Mouse (Mus musculus) kidney, adult 8-10 months (tissue): ENCODE data around the gene Cyp2t4.
A peak's percentile ranks its signal among the peaks of the same experiment; 100 is the strongest.

Experiments used
- DNase-seq, 2 experiments: peaks; one replicate each; pipeline ENCODE4 v3.0.0; 2022

The Cyp2t4 gene

DNA sequence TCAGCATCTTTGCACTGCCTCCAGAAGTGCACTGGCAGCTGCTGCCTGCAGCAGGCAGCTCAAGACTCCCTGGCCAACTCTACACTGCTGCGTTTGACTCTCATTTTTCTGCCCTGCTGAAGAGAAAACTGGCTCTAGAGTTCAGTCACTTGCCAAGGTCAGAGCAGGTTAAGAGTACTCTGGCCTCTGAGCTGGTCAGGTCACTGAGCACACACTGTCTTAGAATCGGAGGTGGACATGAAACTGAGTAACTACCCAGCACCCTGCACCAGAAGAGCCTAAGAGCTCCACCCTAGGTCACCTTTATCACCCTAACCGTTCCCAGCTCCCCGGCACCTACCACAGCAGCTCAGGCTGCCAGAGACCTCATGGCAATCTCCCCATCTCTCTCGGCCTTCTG, 32.5 kb downstream of the Cyp2t4 start:
- peak; percentile 21 to 43 for DNase-seq

DNA sequence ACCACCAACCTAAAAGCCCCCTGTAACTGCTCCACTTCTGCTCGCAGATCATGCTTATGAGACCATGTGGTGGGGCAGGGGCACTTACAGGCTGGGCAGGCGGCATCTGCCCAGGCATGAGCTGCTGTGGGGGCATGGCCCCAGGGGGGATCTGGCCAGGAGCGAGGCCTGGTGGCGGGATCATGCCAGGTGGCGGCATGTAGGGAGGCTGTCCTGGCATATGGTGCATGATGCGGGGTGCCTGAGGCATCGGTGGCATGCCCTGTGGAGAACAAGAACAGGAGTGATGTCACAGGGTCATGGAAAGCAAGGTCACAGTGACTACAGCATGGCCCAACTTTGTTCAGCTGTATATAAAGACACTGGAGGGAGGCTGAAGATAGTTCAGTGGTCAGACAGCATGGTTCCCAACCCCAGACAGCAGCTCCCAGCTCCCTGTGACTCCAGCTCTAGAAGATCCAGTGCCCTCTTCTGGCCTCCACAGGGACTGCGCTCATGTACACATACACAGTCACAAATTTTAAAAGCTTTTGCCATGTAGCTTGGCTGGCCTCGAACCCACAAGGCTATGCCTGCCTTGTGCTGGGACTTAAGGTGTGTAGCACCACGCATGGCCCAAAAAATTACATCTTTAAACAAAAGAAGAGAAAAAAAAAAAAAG, 35.9 kb downstream of the Cyp2t4 start:
- DNase-seq: no peak

DNA sequence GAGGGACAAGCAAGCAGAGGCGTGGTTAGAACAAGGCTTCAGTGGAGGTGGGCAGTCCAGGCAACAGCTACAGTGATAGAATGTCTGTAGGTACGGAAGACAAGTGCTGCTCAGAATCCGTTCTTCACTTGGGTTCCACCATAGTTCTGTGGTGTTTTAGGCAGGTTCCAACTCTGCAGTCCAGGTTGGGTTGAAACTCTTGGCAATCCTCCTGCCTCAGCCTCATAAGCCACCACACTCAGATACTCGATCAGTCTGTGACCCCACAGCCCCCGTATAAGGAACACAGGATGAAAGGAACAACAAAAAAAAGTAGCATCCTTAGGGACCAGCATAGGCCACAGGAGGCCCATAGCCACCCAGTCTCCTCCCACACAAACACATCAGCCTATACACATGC, 38.9 kb downstream of the Cyp2t4 start:
- DNase-seq: no peak

DNA sequence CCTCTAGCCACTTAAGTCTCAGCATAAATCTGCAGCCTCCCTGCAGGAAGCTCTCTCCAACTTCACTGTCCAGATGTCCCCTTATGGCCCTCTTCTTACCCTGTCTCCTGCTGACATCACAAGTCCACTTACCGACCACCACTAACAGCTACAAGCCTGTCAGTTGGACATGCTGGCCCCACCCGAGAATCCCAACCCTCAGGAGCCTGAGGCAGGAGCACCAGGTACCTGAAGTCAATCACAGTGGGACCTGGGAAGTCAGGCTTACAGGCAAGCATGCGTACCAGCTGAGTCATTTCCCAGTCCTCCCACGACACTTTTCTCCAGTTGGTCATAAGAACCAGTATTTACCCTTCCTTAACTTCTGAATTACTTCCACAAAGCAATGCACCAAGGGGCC, 40.2 kb downstream of the Cyp2t4 start:
- DNase-seq: no peak

DNA sequence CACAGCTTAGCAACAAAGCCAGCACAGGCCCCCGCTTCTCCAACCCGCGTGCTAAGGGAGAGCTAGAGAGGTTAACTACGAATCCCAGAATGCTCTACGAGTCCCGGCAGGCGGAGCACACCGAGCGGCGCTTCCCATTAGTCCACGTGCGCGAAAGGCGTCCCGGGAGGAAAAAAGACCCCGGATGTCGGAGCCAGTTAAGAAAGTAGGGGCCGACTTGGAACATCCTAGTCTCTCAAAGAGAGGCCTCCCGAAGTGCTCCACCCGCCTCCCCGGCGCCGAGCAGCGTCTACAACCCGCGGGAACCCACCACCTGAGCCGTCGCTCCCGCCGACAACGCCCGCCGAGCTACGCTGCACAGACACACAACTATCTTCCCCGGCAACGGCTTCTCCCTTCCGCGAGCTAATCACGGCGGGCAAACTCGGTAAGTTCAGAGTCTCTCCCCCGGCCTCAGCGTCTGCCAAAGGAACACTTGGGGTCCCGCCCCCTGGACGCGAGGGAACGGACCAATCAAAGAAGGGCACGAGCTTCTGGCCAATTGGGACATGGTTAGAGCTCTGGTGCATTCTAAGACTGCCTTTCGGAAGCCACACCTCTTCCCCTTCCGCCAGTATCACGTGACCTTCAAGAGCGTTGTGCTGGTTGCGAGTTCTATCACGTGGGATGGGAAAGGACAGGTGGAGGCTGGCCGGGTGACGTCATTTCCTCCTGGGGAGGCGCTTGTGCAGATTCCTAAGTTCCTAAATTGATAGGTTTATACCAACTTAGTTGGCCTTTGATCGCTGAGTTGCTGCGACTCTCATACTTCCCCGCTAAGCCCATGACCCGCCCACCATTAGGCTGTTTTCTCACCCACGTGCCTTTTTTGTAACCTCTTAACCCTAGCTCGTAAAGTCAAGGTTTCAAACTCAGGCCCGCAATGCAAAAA, 42.4 kb downstream of the Cyp2t4 start, which contains the start of the genes BC024978 and Snrpa:
Gene BC024978, plus strand, starts transcription at position 101 of the 931 bp plus-strand sequence.
Gene Snrpa, minus strand, starts transcription at position 591 of the 931 bp plus-strand sequence.
- DNase-seq: peak; percentile 99 to 100

DNA sequence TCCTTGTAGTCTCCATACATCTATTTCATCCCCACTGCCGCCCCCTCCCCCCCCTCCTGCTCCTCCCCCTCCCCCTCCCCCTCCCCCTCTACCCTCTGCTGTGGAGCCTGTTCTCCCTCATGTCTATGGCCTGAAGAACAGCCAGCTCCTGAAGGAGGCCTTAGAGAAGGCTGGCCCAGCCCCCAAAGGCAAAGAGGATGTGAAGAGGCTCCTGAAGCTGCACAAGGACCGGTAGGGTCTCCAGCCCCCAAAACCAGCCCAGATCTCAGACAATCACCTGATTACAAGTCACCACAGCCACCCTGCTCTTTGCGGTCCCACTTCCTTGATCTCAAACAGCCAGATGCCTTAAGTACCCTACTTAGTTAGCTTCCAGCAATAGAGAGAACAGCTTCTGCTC, 43.6 kb downstream of the Cyp2t4 start:
- DNase-seq: no peak

DNA sequence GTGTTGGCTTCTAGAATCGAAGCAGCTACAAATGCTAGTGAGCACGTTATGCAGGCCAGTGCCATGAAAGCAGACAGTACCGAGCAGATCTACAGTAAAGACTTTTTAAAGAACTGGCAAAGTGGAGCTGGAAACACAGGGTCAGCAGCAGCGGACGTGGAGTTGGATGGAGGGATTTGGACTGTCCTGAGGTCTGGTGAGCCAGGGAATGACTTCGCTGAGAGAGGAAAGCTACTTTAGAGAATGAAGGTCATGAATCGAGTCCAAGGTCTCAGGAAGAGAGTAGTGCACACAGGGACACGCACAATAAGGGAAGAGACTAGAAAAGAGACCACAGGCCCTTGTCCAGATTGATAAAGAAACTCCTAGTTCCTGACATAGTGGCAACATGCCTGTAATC, 44.1 kb downstream of the Cyp2t4 start:
- DNase-seq: no peak

DNA sequence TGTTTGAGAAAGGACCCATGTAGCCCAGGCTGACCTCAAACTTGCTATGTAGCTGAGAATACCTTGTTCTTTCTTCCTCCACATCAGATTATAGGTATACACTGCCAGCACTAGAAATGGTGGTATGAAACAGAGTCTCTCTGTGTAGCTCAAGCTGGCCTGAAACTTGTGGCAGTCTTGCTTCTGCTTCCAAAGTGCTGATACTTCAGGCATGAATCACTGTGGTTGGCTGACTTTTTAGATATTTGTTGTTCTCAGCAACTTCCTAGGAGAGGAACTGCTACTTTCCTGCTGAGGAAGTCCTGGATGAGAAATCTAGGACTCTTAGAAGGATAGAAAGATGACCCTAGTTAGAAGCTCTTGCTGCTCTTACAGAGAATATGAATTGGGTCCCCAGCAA, 44.8 kb downstream of the Cyp2t4 start:
- no peak for DNase-seq

DNA sequence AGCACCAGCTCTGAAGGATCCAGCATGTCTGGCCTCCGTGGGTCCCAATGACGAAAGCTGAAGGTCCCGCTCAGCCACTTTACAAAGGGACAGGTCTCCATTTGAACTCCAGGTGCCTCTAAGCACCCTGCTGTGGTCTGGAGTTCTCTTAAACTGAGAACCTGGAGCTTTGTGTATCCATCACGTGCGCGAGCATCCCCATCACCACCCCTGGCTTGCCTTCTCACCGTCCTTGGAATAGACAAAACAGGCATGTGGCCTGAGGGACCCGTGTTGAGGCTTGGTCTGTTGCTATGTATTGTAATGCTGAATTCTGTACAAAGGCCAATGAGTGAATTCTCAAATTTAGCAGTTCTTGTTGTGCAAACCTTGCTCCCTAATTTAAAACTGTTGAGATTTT, 45.3 kb downstream of the Cyp2t4 start:
- DNase-seq: no peak

DNA sequence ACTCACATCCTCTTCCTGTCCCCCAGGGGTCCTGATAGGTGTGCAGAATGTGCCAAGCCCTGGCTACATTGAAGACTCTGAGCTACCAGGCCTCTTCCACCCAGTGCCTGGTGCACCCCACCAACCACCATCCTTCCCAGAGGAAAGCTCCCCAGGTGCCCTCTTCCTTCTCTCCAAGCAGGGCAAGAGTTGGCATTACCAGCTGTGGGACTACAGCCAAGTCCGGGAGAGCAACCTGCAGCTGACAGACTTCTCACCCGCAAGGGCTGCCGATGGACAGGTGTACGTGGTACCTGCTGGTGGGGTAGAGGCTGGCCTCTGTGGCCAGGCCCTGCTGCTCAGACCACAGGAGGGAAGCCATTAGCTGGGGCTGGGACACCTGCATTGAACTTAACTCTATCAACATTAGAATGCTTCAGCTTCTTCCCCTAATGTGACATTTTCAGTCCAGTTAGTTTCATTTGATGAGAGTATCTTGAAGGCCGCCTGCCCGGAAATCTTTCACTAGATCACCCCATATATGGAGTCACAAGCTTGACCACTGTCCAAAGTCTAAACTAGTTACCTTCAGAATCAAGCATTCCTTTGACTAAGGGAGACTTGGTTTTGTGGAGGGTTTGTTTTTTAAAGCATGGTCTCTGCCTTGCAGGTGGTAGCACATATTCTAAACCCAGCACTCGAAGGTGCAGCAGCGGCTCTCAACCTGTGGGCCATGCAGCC, 50.4 kb downstream of the Cyp2t4 start:
- peak; percentile 34 to 47 for DNase-seq
